Mouse (Mus musculus) urinary bladder, postnatal 4 days (tissue): ENCODE measurements at regions not wholly inside any gene's neighbourhood (a gene's known extent, or its start where the extent isn't known, plus 50 kb on each side); places are given as distances from the start of the nearest gene placed in this dataset.

Source experiments
- DNase-seq, 2 experiments: peaks; one replicate each; pipeline ENCODE4 v3.0.0; 2021 to 2022; ENCODE audit warnings: low spot score in 2 of 2

- DNase-seq = no peak
Observed at GRCm38 (mm10) chr3:37882417-37882816, 158.1 kb upstream of the Gm5148 start.

GRCm38 (mm10) chr3:37881016-37881415 is 156.7 kb upstream of the Gm5148 start:
- DNase-seq = no peak

- no peak for DNase-seq
Observed at GRCm38 (mm10) chr3:37879056-37879455, 154.8 kb upstream of the Gm5148 start.

GRCm38 (mm10) chr3:37876016-37876765 is 151.9 kb upstream of the Gm5148 start:
- no peak for DNase-seq

GRCm38 (mm10) chr3:37875331-37876015 is 151.2 kb upstream of the Gm5148 start:
- DNase-seq = peak; percentile 74 to 75

GRCm38 (mm10) chr3:37874864-37875263 is 150.6 kb upstream of the Gm5148 start:
- DNase-seq = no peak

GRCm38 (mm10) chr3:37874346-37874745 is 150.1 kb upstream of the Gm5148 start:
- no peak for DNase-seq

GRCm38 (mm10) chr3:37872329-37872728 is 148.0 kb upstream of the Gm5148 start:
- no peak for DNase-seq

GRCm38 (mm10) chr3:37871076-37871475 is 146.8 kb upstream of the Gm5148 start:
- DNase-seq = no peak

GRCm38 (mm10) chr3:37868454-37868853 is 144.2 kb upstream of the Gm5148 start:
- DNase-seq = no peak

- DNase-seq = no peak
Observed at GRCm38 (mm10) chr3:37862756-37863155, 138.5 kb upstream of the Gm5148 start.

GRCm38 (mm10) chr3:37860715-37861461 is 136.6 kb upstream of the Gm5148 start:
- no peak for DNase-seq

GRCm38 (mm10) chr3:37860034-37860714 is 135.9 kb upstream of the Gm5148 start:
- DNase-seq = peak in 1 of 2 experiments; percentile 53

GRCm38 (mm10) chr3:37858624-37859302 is 134.5 kb upstream of the Gm5148 start:
- no peak for DNase-seq

- DNase-seq = no peak
Observed at GRCm38 (mm10) chr3:37846191-37847003, 122.1 kb upstream of the Gm5148 start.

- DNase-seq = no peak
Observed at GRCm38 (mm10) chr3:37845313-37846023, 121.2 kb upstream of the Gm5148 start.

GRCm38 (mm10) chr3:37844731-37845312 is 120.5 kb upstream of the Gm5148 start:
- DNase-seq = peak in 1 of 2 experiments; percentile 34

GRCm38 (mm10) chr3:37842289-37842688 is 118.0 kb upstream of the Gm5148 start:
- peak in 1 of 2 experiments; percentile 53 for DNase-seq

- peak in 1 of 2 experiments; percentile 72 for DNase-seq
Observed at GRCm38 (mm10) chr3:37838896-37839295, 114.6 kb upstream of the Gm5148 start.
